Mouse (Mus musculus): ENCODE results near the gene Gnpat.

- TF ChIP-seq POLR2A (IDR thresholded peaks at IDR 0.05; ENCODE audit: borderline replicate concordance, extremely low read depth, insufficient read depth, insufficient read length, poor library complexity, severe bottlenecking): no peak
- TF ChIP-seq CTCF (IDR thresholded peaks at IDR 0.05; ENCODE audit: borderline replicate concordance, extremely low read depth, insufficient read depth, insufficient read length): no peak
These were observed 67.8 kb downstream of the Gnpat start for GRCm38 (mm10) chr8:124930649-124931048.
